Mouse (Mus musculus) lung, postnatal 0 days (tissue): Measurements from ENCODE around the gene Tle3. TPM values are rescaled to one million over a fixed set of nuclear protein-coding genes. Genes with fewer than 3 reads are reported as not detected.
A peak's percentile ranks its signal among the peaks of the same experiment; 100 is the strongest.

Experiments
- ATAC-seq: fragments of 200-750 bp; cut with Nextera tagmentation; 2 replicates; pipeline ENCODE4 v1.8.0; 2017; ENCODE audit warnings: moderate library complexity
- DNase-seq: peaks from one replicate; pipeline ENCODE4 v3.0.0-alpha.2; 2016; ENCODE audit warnings: low spot score
- H3K27ac ChIP-seq: fragments of 300-500 bp; sonication (generic); 2 replicates; pipeline ENCODE4 v1.5.1; 2014; ENCODE audit warnings: antibody characterized with exemption, mild to moderate bottlenecking, low read length, mixed read lengths
- H3K27me3 ChIP-seq: fragments of 300-500 bp; sonication (generic); replicated peaks from 2 replicates; pipeline ENCODE4 v1.6.1; 2014; ENCODE audit warnings: low read length, mixed read lengths; ENCODE audit not compliant: insufficient read depth
- H3K36me3 ChIP-seq: fragments of 300-500 bp; sonication (generic); 2 replicates; pipeline ENCODE4 v1.6.1; 2014; ENCODE audit warnings: low read length, mixed read lengths; ENCODE audit not compliant: insufficient read depth
- H3K4me1 ChIP-seq: fragments of 300-500 bp; sonication (generic); 2 replicates; pipeline ENCODE4 v1.6.1; 2014; ENCODE audit warnings: antibody characterized with exemption, low read depth, low read length, mixed read lengths; ENCODE audit not compliant: insufficient read depth
- H3K4me2 ChIP-seq: fragments of 300-500 bp; sonication (generic); replicated peaks from 2 replicates; pipeline ENCODE4 v1.6.1; 2014; ENCODE audit warnings: low read depth, mild to moderate bottlenecking, low read length, moderate library complexity, mixed read lengths
- H3K4me3 ChIP-seq: fragments of 300-500 bp; sonication (generic); 2 replicates; pipeline ENCODE4 v1.5.1; 2014; ENCODE audit warnings: low read depth, low read length
- H3K9ac ChIP-seq: fragments of 300-500 bp; sonication (generic); replicated peaks from 2 replicates; pipeline ENCODE4 v1.6.1; 2014; ENCODE audit warnings: low read depth, mild to moderate bottlenecking
- H3K9me3 ChIP-seq: fragments of 300-500 bp; sonication (generic); 2 replicates; pipeline ENCODE4 v1.6.1; 2016; ENCODE audit warnings: low read length, mixed read lengths
- CTCF ChIP-seq: IDR thresholded peaks from 2 replicates; pipeline ENCODE4 v1.5.1; 2016; ENCODE audit warnings: antibody characterized with exemption, mild to moderate bottlenecking
- EP300 ChIP-seq: IDR thresholded peaks from 2 replicates; pipeline ENCODE4 v1.6.1; 2016; ENCODE audit warnings: antibody characterized with exemption, mild to moderate bottlenecking, control low read depth
- WGBS: fragments of 180-500 bp; shearing (Covaris S2); extraction: QIAGEN DNeasy Blood & Tissue Kit; methylation state at CpG from one replicate; pipeline ENCODE4 v1.1.7; 2014; 5-methylcytosine and 5-hydroxymethylcytosine counted together
- polyA plus RNA-seq: library from polyadenylated mRNA; unstranded; fragments of >200 nt; fragmentation: Nextera tagmentation; extraction: Ambion mirVana; gene quantifications from 2 replicates; pipeline ENCODE4 v1.2.1, GENCODE M21; 2015

Gene Tle3
- polyA plus RNA-seq, 1 experiment from 2014 or later: 16.2 TPM

GRCm38 (mm10) chr9:61393847-61394246, 21.7 kb downstream of the Tle3 start:
- 92% methylated on average over 5 of the region's 5 CpGs for WGBS
- Histone ChIP-seq H3K9me3 (no peaks in the 10 kb centered on the region), H3K4me1 (no peaks in the 10 kb centered on the region; the same call in 1 of the 2 replicates), H3K36me3 (peaks cover 32% of the 10 kb centered on the region), H3K4me3 (no peak overlapping the region), H3K9ac (no peak overlapping the region), H3K4me2 (no peak overlapping the region), H3K27me3 (no peaks in the 10 kb centered on the region), H3K27ac (no peak overlapping the region)
- ATAC-seq (no peak), DNase-seq (no peak)
- TF ChIP-seq EP300: no peak
- no peak for TF ChIP-seq CTCF

GRCm38 (mm10) chr9:61395071-61395470, 22.9 kb downstream of the Tle3 start:
- TF ChIP-seq CTCF (no peak), EP300 (no peak)
- Histone ChIP-seq H3K4me2 (no peak overlapping the region), H3K9ac (no peak overlapping the region), H3K9me3 (no peaks in the 10 kb centered on the region), H3K36me3 (peaks cover 38% of the 10 kb centered on the region), H3K27ac (no peak overlapping the region), H3K4me3 (no peak overlapping the region), H3K27me3 (no peaks in the 10 kb centered on the region), H3K4me1 (no peaks in the 10 kb centered on the region; the same call in 1 of the 2 replicates)
- WGBS: 80% methylated on average over 3 of the region's 3 CpGs
- ATAC-seq: no peak
- no peak for DNase-seq

- Histone ChIP-seq H3K9ac (no peak overlapping the region), H3K9me3 (no peaks in the 10 kb centered on the region), H3K27me3 (no peaks in the 10 kb centered on the region), H3K27ac (no peak overlapping the region), H3K4me1 (peaks cover 6% of the 10 kb centered on the region; the same call in 1 of the 2 replicates), H3K36me3 (peaks cover 38% of the 10 kb centered on the region), H3K4me3 (no peak overlapping the region), H3K4me2 (no peak overlapping the region)
- DNase-seq: no peak
- TF ChIP-seq EP300: no peak
- 0 out of 2 replicates have a peak, but pooled peaks have one; percentile 20 for TF ChIP-seq CTCF
- 55% methylated on average over 13 of the region's 13 CpGs for WGBS
- no peak for ATAC-seq
These were observed 24.3 kb downstream of the Tle3 start for GRCm38 (mm10) chr9:61396474-61396873.

GRCm38 (mm10) chr9:61397130-61397529, 25.0 kb downstream of the Tle3 start:
- TF ChIP-seq CTCF (no peak), EP300 (no peak)
- H3K27ac ChIP-seq: no peak overlapping the region
- ATAC-seq: peak; percentile 41; the same call in 1 of the 2 replicates
- peaks cover 6% of the 10 kb centered on the region; the same call in 1 of the 2 replicates for H3K4me1 ChIP-seq
- H3K27me3 ChIP-seq: no peaks in the 10 kb centered on the region
- no peak overlapping the region for H3K4me2 ChIP-seq
- 25% methylated on average over 4 of the region's 4 CpGs for WGBS
- no peak overlapping the region for H3K4me3 ChIP-seq
- H3K36me3 ChIP-seq: peaks cover 40% of the 10 kb centered on the region
- peak; percentile 38 for DNase-seq
- no peaks in the 10 kb centered on the region for H3K9me3 ChIP-seq
- H3K9ac ChIP-seq: no peak overlapping the region

- H3K36me3 ChIP-seq: peaks cover 42% of the 10 kb centered on the region
- ATAC-seq (no peak), DNase-seq (no peak)
- no peaks in the 10 kb centered on the region for H3K9me3 ChIP-seq
- TF ChIP-seq CTCF: no peak
- TF ChIP-seq EP300: no peak
- H3K4me2 ChIP-seq: no peak overlapping the region
- H3K4me3 ChIP-seq: no peak overlapping the region
- no peak overlapping the region for H3K9ac ChIP-seq
- H3K27me3 ChIP-seq: no peaks in the 10 kb centered on the region
- 90% methylated on average over 9 of the region's 9 CpGs for WGBS
- H3K27ac ChIP-seq: no peak overlapping the region
- H3K4me1 ChIP-seq: peaks cover 6% of the 10 kb centered on the region; the same call in 1 of the 2 replicates
These were observed 26.0 kb downstream of the Tle3 start for GRCm38 (mm10) chr9:61398160-61398559.

- ATAC-seq: no peak
- Histone ChIP-seq H3K36me3 (peaks cover 24% of the 10 kb centered on the region), H3K9ac (no peak overlapping the region), H3K9me3 (no peaks in the 10 kb centered on the region), H3K4me3 (no peak overlapping the region), H3K4me2 (no peak overlapping the region), H3K4me1 (peaks cover 13% of the 10 kb centered on the region; the same call in 1 of the 2 replicates), H3K27ac (no peak overlapping the region), H3K27me3 (no peaks in the 10 kb centered on the region)
- no peak for DNase-seq
- TF ChIP-seq CTCF: no peak
- no peak for TF ChIP-seq EP300
- WGBS: 92% methylated on average over 7 of the region's 7 CpGs
These were observed 28.0 kb downstream of the Tle3 start for GRCm38 (mm10) chr9:61400132-61400531.

GRCm38 (mm10) chr9:61401664-61402063, 29.5 kb downstream of the Tle3 start:
- no peak overlapping the region for H3K4me3 ChIP-seq
- ATAC-seq (peak; percentile 29; the same call in 1 of the 2 replicates), DNase-seq (peak; percentile 33)
- no peak overlapping the region for H3K9ac ChIP-seq
- H3K27me3 ChIP-seq: no peaks in the 10 kb centered on the region
- peaks cover 24% of the 10 kb centered on the region for H3K36me3 ChIP-seq
- no peak overlapping the region for H3K27ac ChIP-seq
- H3K9me3 ChIP-seq: no peaks in the 10 kb centered on the region
- H3K4me2 ChIP-seq: no peak overlapping the region
- 66% methylated on average over 9 of the region's 9 CpGs for WGBS
- TF ChIP-seq CTCF: no peak
- no peak for TF ChIP-seq EP300
- peaks cover 13% of the 10 kb centered on the region; the same call in 1 of the 2 replicates for H3K4me1 ChIP-seq
